Mouse (Mus musculus) brain, embryonic 14.5 days (tissue): Measurements from ENCODE around the gene Serpina3m. TPM values are rescaled to one million over a fixed set of nuclear protein-coding genes. Genes with fewer than 3 reads are reported as not detected.

ENCODE experiments used
- DNase-seq: peaks from one replicate; pipeline ENCODE4 v3.0.0-alpha.2; 2011; ENCODE audit warnings: low read depth
- CTCF ChIP-seq: fragments of 200-500 bp; IDR thresholded peaks from 2 replicates; pipeline ENCODE4 v1.5.1; 2012; ENCODE audit warnings: inconsistent platforms, mild to moderate bottlenecking, moderate library complexity, borderline replicate concordance; ENCODE audit not compliant: insufficient read depth, insufficient read length; ENCODE audit errors: extremely low read depth
- POLR2A ChIP-seq: fragments of 200-500 bp; IDR thresholded peaks from 2 replicates; pipeline ENCODE4 v1.6.1; 2012; ENCODE audit warnings: mild to moderate bottlenecking, inconsistent platforms, borderline replicate concordance; ENCODE audit not compliant: poor library complexity, insufficient read depth, insufficient read length, severe bottlenecking; ENCODE audit errors: extremely low read depth
- polyA plus RNA-seq: library from polyadenylated mRNA; depleted of rRNA; stranded (reverse); fragments of >200 nt; gene quantifications from 2 replicates; pipeline ENCODE4 v1.2.3, GENCODE M21; 2012; rRNA removed

Gene Serpina3m
- polyA plus RNA-seq, 1 experiment: not detected

DNA sequence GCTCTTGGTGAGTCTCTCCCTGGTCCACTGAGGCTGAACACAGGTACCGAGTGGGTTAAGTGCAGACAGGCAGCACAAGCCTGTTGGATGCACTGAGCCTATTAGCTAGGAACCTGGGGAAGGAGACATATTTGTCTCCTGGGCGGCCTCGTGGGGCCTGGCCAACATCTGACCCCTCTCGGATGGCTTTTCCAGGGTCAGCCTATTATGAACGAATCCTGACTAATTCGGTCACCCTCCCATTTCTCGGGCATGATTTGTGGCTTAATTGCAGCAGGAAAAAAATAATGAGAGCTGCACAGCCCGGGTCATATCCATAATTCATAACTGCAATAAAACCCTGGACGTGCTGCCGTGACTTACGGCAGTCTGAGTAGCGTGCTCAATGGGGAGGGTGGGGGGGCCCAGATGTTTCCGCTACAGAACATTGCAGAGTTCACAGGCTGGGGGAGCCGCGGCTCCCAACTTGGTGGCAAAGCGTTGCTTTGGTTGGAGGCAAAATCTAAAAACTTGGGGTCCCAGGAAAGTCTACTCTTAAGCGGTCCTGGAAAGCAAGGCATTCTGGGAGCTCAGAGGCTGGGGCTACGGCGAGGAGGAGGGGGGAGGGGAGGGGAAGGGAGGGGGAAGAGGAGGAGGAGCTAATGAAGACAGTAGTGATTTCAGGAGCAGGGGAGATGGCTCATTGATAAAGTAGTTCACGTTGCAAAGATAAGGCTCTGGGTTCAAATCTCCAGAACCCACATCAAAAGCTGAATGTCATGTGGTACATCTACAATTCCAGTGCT is 95.9 kb downstream of the Serpina3m start:
- TF ChIP-seq CTCF: no peak
- no peak for TF ChIP-seq POLR2A
- peak; percentile 34 for DNase-seq

DNA sequence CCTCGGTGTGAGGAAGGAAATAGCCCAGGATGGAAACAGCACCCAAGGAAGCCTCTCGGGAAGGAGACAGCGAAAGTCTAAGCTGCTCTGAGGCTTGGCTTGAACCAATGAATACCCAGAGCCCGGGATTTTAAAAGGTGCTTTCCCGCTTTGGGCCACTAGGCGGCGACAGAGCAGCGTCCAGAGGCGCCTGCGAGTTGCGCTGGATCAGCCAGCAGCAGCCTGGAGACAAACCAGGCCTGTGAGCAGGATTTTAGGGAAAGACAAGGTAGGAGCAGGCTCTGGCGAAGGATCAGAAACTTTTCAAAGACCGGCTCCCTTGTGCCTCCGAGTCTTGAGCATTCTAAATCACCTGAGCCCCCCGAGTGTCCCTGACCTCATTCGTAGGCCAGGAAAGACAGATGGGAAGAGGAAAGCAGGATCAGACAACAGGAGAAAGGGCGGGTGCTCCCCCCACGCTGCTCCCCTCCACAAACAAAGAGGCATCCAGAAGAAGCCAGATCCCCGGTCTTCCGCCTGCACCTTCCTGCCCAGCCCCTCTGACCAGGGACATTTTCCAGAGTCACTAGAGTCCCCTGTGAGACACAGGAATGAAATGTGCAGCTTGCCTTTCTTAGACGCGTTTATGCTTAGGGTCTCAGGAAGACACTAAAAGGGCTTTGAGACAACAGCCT is 101.9 kb downstream of the Serpina3m start:
- DNase-seq: peak; percentile 83
- TF ChIP-seq CTCF (peak; percentile 98), POLR2A (no peak)

DNA sequence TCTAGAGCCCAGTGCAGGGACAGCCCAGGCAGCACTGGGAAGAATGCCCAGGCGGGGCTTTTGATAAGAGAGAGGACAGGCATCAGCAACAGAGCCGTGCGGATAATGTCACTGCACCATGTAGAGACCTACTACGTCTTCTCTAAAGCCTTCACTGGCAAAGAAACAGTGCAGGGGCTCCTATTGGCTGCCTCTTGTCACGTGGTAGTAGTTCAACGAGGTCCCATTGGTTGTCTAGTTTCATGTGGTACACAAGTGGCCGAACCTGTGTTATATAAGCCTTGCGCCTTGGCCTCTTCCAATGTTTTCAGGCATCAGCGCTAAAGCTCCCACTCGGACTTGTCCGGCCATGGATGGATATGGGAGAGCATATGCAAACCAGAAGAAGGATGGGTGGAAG is 105.4 kb downstream of the Serpina3m start:
- no peak for DNase-seq
- TF ChIP-seq POLR2A (no peak), CTCF (no peak)

Other genes starting within 250 kb of the Serpina3m start
- not detected in 2 replicates for gene Serpina5, start 237.4 kb upstream of the Serpina3m start, polyA plus RNA-seq
- gene Serpina3a, start 225.8 kb upstream of the Serpina3m start, polyA plus RNA-seq: not detected in 2 replicates
- gene Serpina3b, start 210.5 kb upstream of the Serpina3m start, polyA plus RNA-seq: not detected in 2 replicates
- gene Serpina3c, start 184.6 kb upstream of the Serpina3m start, polyA plus RNA-seq: not detected in 2 replicates
- gene Serpina3f, start 123.9 kb upstream of the Serpina3m start, polyA plus RNA-seq: 0.10 and 0.15 TPM in 2 replicates
- gene Serpina3g, start 102.2 kb upstream of the Serpina3m start, polyA plus RNA-seq: 0.33 and 0.57 TPM in 2 replicates
- 0.05 and 0.07 TPM in 2 replicates for gene Serpina3i, start 75.4 kb upstream of the Serpina3m start, polyA plus RNA-seq
- gene Serpina3j, start 23.9 kb upstream of the Serpina3m start, polyA plus RNA-seq: not detected in 2 replicates
- gene Serpina3k, start within 50 bp of the Serpina3m start, polyA plus RNA-seq: not detected in 2 replicates
- gene Serpina3n, start 68.2 kb downstream of the Serpina3m start, polyA plus RNA-seq: 0.37 and 0.72 TPM in 2 replicates
- 0.56 and 1.0 TPM in 2 replicates for gene Gsc, start 134.8 kb downstream of the Serpina3m start, polyA plus RNA-seq